Mouse (Mus musculus): ENCODE measurements around the gene Arhgef12.

DNA sequence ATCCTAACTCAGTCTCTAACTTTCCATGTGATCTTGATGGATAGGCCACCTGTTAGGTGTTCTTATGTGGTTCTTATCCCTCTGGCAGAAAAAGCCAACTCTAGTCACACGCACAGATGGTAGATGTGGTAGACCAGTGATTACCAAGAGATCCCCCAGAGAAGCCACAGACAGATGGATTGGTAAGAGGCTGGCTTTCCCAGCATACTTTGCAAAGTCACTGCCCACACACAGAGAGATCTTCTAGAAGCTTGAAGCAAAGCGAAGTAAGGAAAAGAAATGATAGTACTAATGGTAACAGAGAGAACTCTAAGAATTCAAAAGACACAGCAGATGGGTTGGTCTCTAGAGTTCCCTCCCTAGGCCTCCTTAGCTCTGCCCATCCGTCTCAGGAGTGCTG is 42.5 kb upstream of the Arhgef12 start:
- no peak for TF ChIP-seq POLR2A (IDR thresholded peaks at IDR 0.05; ENCODE audit: extremely low read depth, insufficient read depth, low read length)
- TF ChIP-seq CTCF (IDR thresholded peaks at IDR 0.05; ENCODE audit: extremely low read depth, insufficient read depth, low read length), result no peak

Measured in cortical plate, adult 2 months (tissue).